Mouse (Mus musculus) CH12.LX (cell line): ENCODE measurements around the gene Robo1. TPM values are rescaled to one million over a fixed set of nuclear protein-coding genes. Genes with fewer than 3 reads are reported as not detected.

Experiments used
- DNase-seq: peaks from one replicate; pipeline ENCODE4 v3.0.0-alpha.2; 2013; ENCODE audit errors: extremely low read depth
- H3K27ac ChIP-seq: 2 replicates; pipeline ENCODE4 v1.5.1; 2012; ENCODE audit warnings: low read depth, mild to moderate bottlenecking, control low read depth, moderate library complexity; ENCODE audit not compliant: insufficient read depth
- H3K27me3 ChIP-seq: replicated peaks from 2 replicates; pipeline ENCODE3; 2012; ENCODE audit warnings: inconsistent platforms
- H3K36me3 ChIP-seq, 2 experiments: replicated peaks in 1 of 2; 2 replicates each; pipeline versions ENCODE3 to v1.6.1; 2012; ENCODE audit warnings: inconsistent platforms in 1 of 2, low read length in 1 of 2, mild to moderate bottlenecking in 1 of 2, mixed read lengths in 1 of 2, moderate library complexity in 1 of 2; ENCODE audit not compliant: control insufficient read depth in 1 of 2, insufficient read depth in 1 of 2
- H3K4me1 ChIP-seq, 2 experiments: 2 replicates each; pipeline ENCODE4 v1.6.1; 2012; ENCODE audit warnings: inconsistent platforms in 1 of 2, moderate library complexity in 1 of 2; ENCODE audit not compliant: insufficient read depth in 2 of 2, control insufficient read depth in 1 of 2
- H3K4me2 ChIP-seq: 2 replicates; pipeline ENCODE4 v1.6.1; 2012; ENCODE audit warnings: low read depth, mild to moderate bottlenecking, control low read depth; ENCODE audit not compliant: poor library complexity, insufficient read depth, severe bottlenecking
- H3K4me3 ChIP-seq, 3 experiments: fragments of 150-350 bp in 1 of 3; sonication (generic) in 1 of 3; replicated peaks in 1 of 3; 2 replicates each; pipeline versions ENCODE3 to v1.5.1; 2011 to 2012; ENCODE audit warnings: low read depth in 2 of 3, low read length in 2 of 3, mild to moderate bottlenecking in 2 of 3, moderate library complexity in 2 of 3, control low read depth in 1 of 3, improper control_type of control experiment in 1 of 3, inconsistent platforms in 1 of 3, mixed read lengths in 1 of 3; ENCODE audit not compliant: poor library complexity in 1 of 3
- H3K79me2 ChIP-seq: replicated peaks from 2 replicates; pipeline ENCODE4 v1.6.1; 2012; ENCODE audit warnings: mild to moderate bottlenecking, moderate library complexity; ENCODE audit not compliant: control insufficient read depth, poor library complexity, insufficient read depth, severe bottlenecking; ENCODE audit errors: extremely low read depth
- H3K9ac ChIP-seq: 2 replicates; pipeline ENCODE4 v1.6.1; 2012; ENCODE audit warnings: low read depth, mild to moderate bottlenecking, control low read depth, moderate library complexity; ENCODE audit not compliant: insufficient read depth
- H3K9me3 ChIP-seq: replicated peaks from 2 replicates; pipeline ENCODE3; 2012; ENCODE audit warnings: low read length, inconsistent platforms, mixed read lengths
- BHLHE40 ChIP-seq: IDR thresholded peaks from 2 replicates; pipeline ENCODE4 v1.6.1; 2011; ENCODE audit warnings: mild to moderate bottlenecking, low read depth, low read length, improper control_type of control experiment
- ELF1 ChIP-seq: IDR thresholded peaks from 2 replicates; pipeline ENCODE4 v1.6.1; 2014; ENCODE audit warnings: low read depth, mild to moderate bottlenecking, inconsistent platforms, low read length, improper control_type of control experiment
- JUN ChIP-seq: IDR thresholded peaks from 2 replicates; pipeline ENCODE4 v1.6.1; 2011; ENCODE audit warnings: low read depth, mild to moderate bottlenecking, low read length, improper control_type of control experiment, moderate library complexity; ENCODE audit not compliant: insufficient read depth
- KAT2A ChIP-seq: IDR thresholded peaks from 2 replicates; pipeline ENCODE4 v1.6.1; 2012; ENCODE audit warnings: low read length, improper control_type of control experiment, inconsistent platforms; ENCODE audit not compliant: insufficient replicate concordance
- MAX ChIP-seq: IDR thresholded peaks from 2 replicates; pipeline ENCODE4 v1.6.1; 2011; ENCODE audit warnings: low read length, improper control_type of control experiment
- MAZ ChIP-seq: IDR thresholded peaks from 2 replicates; pipeline ENCODE4 v1.6.1; 2012; ENCODE audit warnings: low read depth, mild to moderate bottlenecking, inconsistent platforms, low read length, improper control_type of control experiment, moderate library complexity
- MEF2A ChIP-seq: IDR thresholded peaks from 2 replicates; pipeline ENCODE4 v1.6.1; 2014; ENCODE audit warnings: low read depth, mild to moderate bottlenecking, inconsistent platforms, low read length, improper control_type of control experiment, borderline replicate concordance
- NRF1 ChIP-seq: IDR thresholded peaks from 2 replicates; pipeline ENCODE4 v1.6.1; 2014; ENCODE audit warnings: low read depth, mild to moderate bottlenecking, inconsistent platforms, low read length, improper control_type of control experiment, moderate library complexity
- PAX5 ChIP-seq: IDR thresholded peaks from 2 replicates; pipeline ENCODE4 v1.6.1; 2012; ENCODE audit warnings: low read length, inconsistent platforms, mixed read lengths
- POLR2A ChIP-seq: IDR thresholded peaks from 2 replicates; pipeline ENCODE4 v1.6.1; 2011; ENCODE audit warnings: low read depth, mild to moderate bottlenecking, improper control_type of control experiment, low read length
- POLR2AphosphoS2 ChIP-seq: IDR thresholded peaks from 2 replicates; pipeline ENCODE4 v1.6.1; 2011; ENCODE audit warnings: low read depth, low read length, improper control_type of control experiment
- RAD21 ChIP-seq: IDR thresholded peaks from 2 replicates; pipeline ENCODE4 v1.6.1; 2011; ENCODE audit warnings: low read depth, mild to moderate bottlenecking, low read length, improper control_type of control experiment, moderate library complexity
- TCF12 ChIP-seq: IDR thresholded peaks from 2 replicates; pipeline ENCODE4 v1.6.1; 2014; ENCODE audit warnings: low read depth, mild to moderate bottlenecking, inconsistent platforms, low read length, improper control_type of control experiment
- ZKSCAN1 ChIP-seq: IDR thresholded peaks from 2 replicates; pipeline ENCODE4 v1.6.1; 2012; ENCODE audit warnings: low read depth, inconsistent platforms, low read length, improper control_type of control experiment, borderline replicate concordance
- ZMIZ1 ChIP-seq: IDR thresholded peaks from 2 replicates; pipeline ENCODE4 v1.6.1; 2012; ENCODE audit warnings: low read depth, mild to moderate bottlenecking, inconsistent platforms, low read length, improper control_type of control experiment
- dilution Hi-C: fragments of 300-500 bp; cut with MboI; formaldehyde crosslinking; loops from 2 replicates; pipeline ENCODE4 v1.14.3; 2020; ENCODE audit warnings: low sequenced_read_pairs; ENCODE audit not compliant: extremely low pct_unique_long_range_greater_than_20kb, extremely low pct_ligation_motif_present
- in situ Hi-C: fragments of 300-500 bp; cut with MboI; formaldehyde crosslinking; loops from 3 replicates; pipeline ENCODE4 v1.14.3; 2019; ENCODE audit warnings: low sequenced_read_pairs, low pct_ligation_motif_present, low pct_unique_long_range_greater_than_20kb, mixed read lengths
- polyA plus RNA-seq: library from polyadenylated mRNA; unstranded; fragments of >175 nt; gene quantifications from 2 replicates; pipeline ENCODE4 v1.2.1, GENCODE M21; 2012; ENCODE audit warnings: low read depth; ENCODE audit not compliant: insufficient read length
- total RNA-seq, 2 experiments: library from RNA; depleted of rRNA; stranded (reverse); fragments of 300-350 nt in 1 of 2; fragments of >200 nt in 1 of 2; gene quantifications; 2 replicates each; pipeline ENCODE4 v1.2.3; 2012 to 2014

Robo1 gene
- total and polyA plus RNA-seq, 3 experiments, result not detected

- Histone ChIP-seq H3K9ac (no peak overlapping the region), H3K4me1 (no peaks in the 10 kb centered on the region), H3K79me2 (no peaks in the 10 kb centered on the region), H3K4me2 (no peak overlapping the region), H3K4me3 (no peak overlapping the region), H3K36me3 (no peaks in the 10 kb centered on the region), H3K27ac (no peak overlapping the region), H3K9me3 (peaks cover 77% of the 10 kb centered on the region), H3K27me3 (no peaks in the 10 kb centered on the region)
- no peak for TF ChIP-seq NRF1
- TF ChIP-seq POLR2AphosphoS2, result no peak
- TF ChIP-seq MAZ, result no peak
- in situ Hi-C loops, result no loop called here
- no peak for DNase-seq
- dilution Hi-C loops, result no loop called here
Measured at GRCm38 (mm10) chr16:73038552-73038951, 730.4 kb downstream of the Robo1 start.

- Histone ChIP-seq H3K4me3 (no peak overlapping the region), H3K27ac (no peak overlapping the region), H3K27me3 (no peaks in the 10 kb centered on the region)
- TF ChIP-seq BHLHE40 (no peak), POLR2AphosphoS2 (no peak), ZMIZ1 (no peak), MAX (no peak), MEF2A (no peak), PAX5 (no peak)
- TF ChIP-seq, all 38 proteins: peak for 0
- no peaks in the 10 kb centered on the region for H3K79me2 ChIP-seq
- in situ Hi-C loops, result no loop called here
- H3K9me3 ChIP-seq, result peaks cover 74% of the 10 kb centered on the region
- H3K4me2 ChIP-seq, result no peak overlapping the region
- H3K36me3 ChIP-seq, result no peaks in the 10 kb centered on the region
- H3K9ac ChIP-seq, result no peak overlapping the region
- H3K4me1 ChIP-seq, result no peaks in the 10 kb centered on the region
- dilution Hi-C loops, result no loop called here
- no peak for DNase-seq
Measured at GRCm38 (mm10) chr16:73062461-73062860, 754.4 kb downstream of the Robo1 start.

- Histone ChIP-seq H3K9ac (no peak overlapping the region), H3K4me1 (no peaks in the 10 kb centered on the region), H3K36me3 (no peaks in the 10 kb centered on the region), H3K4me2 (no peak overlapping the region), H3K27me3 (no peaks in the 10 kb centered on the region), H3K27ac (no peak overlapping the region), H3K9me3 (peaks cover 64% of the 10 kb centered on the region), H3K4me3 (no peak overlapping the region), H3K79me2 (no peaks in the 10 kb centered on the region)
- TF ChIP-seq RAD21 (no peak), NRF1 (no peak), POLR2A (no peak), KAT2A (no peak), TCF12 (no peak), PAX5 (no peak), MAZ (no peak), ELF1 (no peak), JUN (no peak), ZKSCAN1 (no peak)
- in situ Hi-C loops (no loop called here), dilution Hi-C loops (no loop called here)
- DNase-seq, result no peak
Measured at GRCm38 (mm10) chr16:73067782-73068181, 759.7 kb downstream of the Robo1 start.
